Mouse (Mus musculus): ENCODE measurements around the gene Ppid. TPM values are rescaled to one million over a fixed set of nuclear protein-coding genes. Genes with fewer than 3 reads are reported as not detected.
A peak's percentile ranks its signal among the peaks of the same experiment; 100 is the strongest.

Ppid gene
- polyA plus RNA-seq, 1 experiment from 2014 or later: 138 TPM

DNA sequence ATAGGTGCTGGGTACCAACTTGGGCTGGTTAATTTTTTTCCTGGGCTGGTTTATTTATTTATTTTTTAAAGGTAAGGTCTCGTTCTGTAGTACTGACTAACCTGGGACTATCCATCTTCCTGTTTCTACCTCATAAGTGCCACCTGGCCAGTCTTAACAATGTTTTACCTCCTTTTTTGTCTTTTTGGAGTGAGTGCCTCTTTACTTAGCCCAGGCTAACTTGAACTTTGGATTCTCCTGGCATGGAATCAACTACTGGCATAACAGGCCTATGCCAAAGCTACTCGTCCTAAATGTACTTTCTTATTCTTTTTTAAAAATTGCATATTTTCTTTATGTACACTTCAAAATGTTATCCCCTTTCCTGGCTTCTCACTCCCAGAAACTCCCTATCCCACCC is 1.5 kb upstream of the Ppid start:
- ChIA-PET CTCF (interaction anchor here (1.3 to 4.8 kb wide), 6 partner anchors 12 to 392 kb away, joined by 3 to 32 read pairs (median 5); no protein-coding TSS in a partner anchor), POLR2A (interaction anchor here (0.6 to 1.2 kb wide), 2 partner anchors 346 to 513 kb away, joined by 3 to 4 read pairs; no protein-coding TSS in a partner anchor)

DNA sequence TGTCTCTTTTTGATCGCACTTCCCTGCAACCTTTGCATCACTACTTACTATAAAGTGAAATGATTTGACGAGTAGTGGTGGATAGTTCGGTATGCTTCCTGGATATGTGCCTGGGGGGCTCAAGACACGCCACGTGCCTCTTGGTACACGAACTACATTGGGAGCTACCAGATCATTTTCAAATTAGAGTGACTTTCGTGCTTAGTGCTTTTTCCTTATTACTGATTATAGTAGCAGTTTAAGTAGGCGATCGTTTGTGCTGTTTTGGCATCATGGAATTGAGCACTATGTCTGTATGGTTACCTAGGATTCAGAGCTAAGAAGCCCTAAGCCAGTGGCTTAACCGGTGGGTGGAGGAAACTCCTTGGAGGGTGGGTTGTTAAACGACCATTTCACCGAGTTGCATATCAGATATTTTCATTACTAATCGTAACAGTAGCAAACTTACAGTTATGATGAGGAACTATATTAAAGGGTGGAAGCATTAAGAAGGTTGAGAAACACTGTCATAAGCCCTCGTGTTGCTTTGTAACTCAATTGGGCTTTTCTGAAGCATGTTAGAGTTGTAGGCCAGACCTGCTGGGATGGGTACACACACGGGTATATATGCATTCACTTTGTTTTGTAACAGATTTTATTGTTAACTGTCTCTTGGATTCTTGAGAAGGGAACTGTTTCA is 790 bp downstream of the Ppid start:
- H3K27me3 ChIP-seq: no peaks in the 10 kb centered on the region
- no peak for DNase-seq (ENCODE audit: low read depth, low spot score)
- CTCF ChIA-PET: interaction anchor here (1.0 to 2.1 kb wide), 2 partner anchors 91 to 395 kb away, joined by 3 to 5 read pairs; no protein-coding TSS in a partner anchor
- POLR2A ChIA-PET: no interaction called here
- ATAC-seq: peak; percentile 7
- in situ Hi-C loops (cut with MboI; ENCODE audit: low pct_unique_long_range_greater_than_20kb): loop anchor here (5.0 kb wide), 2 partner anchors 305 to 635 kb away; partner anchors contain the start of gene Rapgef2
- no peak for TF ChIP-seq CTCF (IDR thresholded peaks at IDR 0.05)

More for the DNA sequence above, 1.5 kb upstream of the Ppid start:
- DNase-seq (ENCODE audit: low read depth, low spot score) (no peak), ATAC-seq (no peak)
- in situ Hi-C loops (cut with MboI; ENCODE audit: low pct_unique_long_range_greater_than_20kb): loop anchor here (5.0 to 10.0 kb wide), 4 partner anchors 95 to 632 kb away; partner anchors contain the start of gene Rapgef2
- H3K27me3 ChIP-seq: no peaks in the 10 kb centered on the region
- TF ChIP-seq CTCF (IDR thresholded peaks at IDR 0.05): no peak

DNA sequence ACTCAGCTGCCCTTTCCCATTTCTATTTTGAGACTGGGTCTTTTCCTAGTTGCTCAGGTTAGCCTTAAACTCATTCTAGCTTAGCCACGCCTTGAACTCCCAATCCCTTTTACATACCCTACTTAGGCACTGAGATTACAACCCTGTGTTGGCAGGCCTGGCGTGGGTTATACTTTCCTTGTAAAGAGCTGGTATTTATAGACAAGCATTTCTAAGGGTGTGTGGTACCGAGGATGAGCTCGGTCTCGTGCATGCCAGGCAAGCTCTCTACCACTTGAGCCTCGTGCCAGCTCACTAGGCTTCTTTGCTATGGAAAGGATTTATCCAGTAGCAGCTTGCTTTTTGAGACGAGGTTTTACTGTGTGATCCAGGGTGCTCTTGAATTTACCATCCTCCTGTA is 4.3 kb downstream of the Ppid start:
- ATAC-seq: no peak
- no peaks in the 10 kb centered on the region for H3K27me3 ChIP-seq
- in situ Hi-C loops (cut with MboI; ENCODE audit: low pct_unique_long_range_greater_than_20kb): no loop called here
- CTCF ChIA-PET: interaction anchor here (1.2 kb wide), 1 partner anchor 8 kb away, joined by 3 read pairs; no protein-coding TSS in a partner anchor
- TF ChIP-seq CTCF (IDR thresholded peaks at IDR 0.05): no peak
- POLR2A ChIA-PET: no interaction called here
- no peak for DNase-seq (ENCODE audit: low read depth, low spot score)

DNA sequence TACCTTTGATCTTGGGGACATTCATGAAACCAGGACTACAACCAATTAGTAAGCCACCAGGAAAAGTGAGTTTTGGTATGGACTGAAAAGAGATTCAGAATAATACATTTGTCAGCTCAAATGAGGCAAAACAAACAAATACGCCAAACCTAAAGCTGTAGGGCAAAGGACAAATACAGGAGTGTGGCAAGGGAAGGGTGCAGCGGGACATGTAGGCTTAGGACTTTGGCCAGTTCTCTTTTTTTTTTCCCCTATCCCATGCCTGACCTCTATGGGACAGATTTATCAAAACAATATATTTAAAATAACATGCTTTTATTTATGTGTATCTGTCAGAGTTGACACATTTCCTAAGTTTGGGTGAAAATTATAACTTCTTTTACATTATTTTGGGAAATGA is 18.7 kb downstream of the Ppid start:
- CTCF ChIA-PET: no interaction called here
- ATAC-seq: no peak

DNA sequence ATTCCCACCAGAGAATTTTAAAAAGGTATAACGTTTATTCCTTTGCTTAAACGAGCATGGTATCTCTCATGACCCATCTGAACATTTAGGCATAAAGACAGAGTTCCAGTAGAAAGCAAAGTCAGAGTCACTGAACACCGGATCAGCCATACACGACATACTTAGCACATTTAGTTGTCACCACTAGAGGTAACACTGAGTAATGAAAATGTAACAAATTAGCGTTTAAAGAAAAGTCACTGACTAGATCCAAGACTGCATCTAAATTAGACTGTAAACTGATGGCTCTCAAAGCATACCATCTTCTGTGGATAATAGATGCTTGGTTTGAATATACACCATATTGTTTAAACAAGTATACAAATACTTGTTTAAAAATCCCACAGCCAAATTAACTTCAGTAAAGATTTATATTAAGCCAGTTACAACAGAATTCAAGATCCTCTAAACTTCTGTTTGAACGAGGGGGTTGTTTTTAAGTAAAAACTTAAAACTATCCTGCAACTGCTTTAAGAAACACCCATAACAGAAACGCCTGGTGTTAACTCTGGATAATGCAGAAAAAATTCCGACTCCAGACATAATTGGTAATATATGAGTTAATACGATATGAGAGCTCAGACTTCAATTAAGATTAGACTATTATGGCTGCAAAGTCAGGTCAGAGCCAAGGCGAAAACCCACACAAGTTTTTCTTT is 36.5 kb downstream of the Ppid start:
- DNase-seq (ENCODE audit: low read depth, low spot score): peak; percentile 10
- ChIA-PET CTCF (interaction anchor here (1.0 to 2.1 kb wide), 3 partner anchors 12 to 25 kb away, joined by 3 to 6 read pairs (median 3); no protein-coding TSS in a partner anchor), POLR2A (interaction anchor here (0.7 kb wide), 2 partner anchors 147 to 729 kb away, joined by 3 to 5 read pairs; no protein-coding TSS in a partner anchor)
- TF ChIP-seq CTCF (IDR thresholded peaks at IDR 0.05): no peak
- in situ Hi-C loops (cut with MboI; ENCODE audit: low pct_unique_long_range_greater_than_20kb): no loop called here
- H3K27me3 ChIP-seq: no peaks in the 10 kb centered on the region
- no peak for ATAC-seq

More for the DNA sequence above, 18.7 kb downstream of the Ppid start:
- no peak for TF ChIP-seq CTCF (IDR thresholded peaks at IDR 0.05)
- POLR2A ChIA-PET: interaction anchor here (0.6 kb wide), 1 partner anchor 336 kb away, joined by 3 read pairs; no protein-coding TSS in a partner anchor
- no peak for DNase-seq (ENCODE audit: low read depth, low spot score)
- no peaks in the 10 kb centered on the region for H3K27me3 ChIP-seq
- in situ Hi-C loops (cut with MboI; ENCODE audit: low pct_unique_long_range_greater_than_20kb): no loop called here

DNA sequence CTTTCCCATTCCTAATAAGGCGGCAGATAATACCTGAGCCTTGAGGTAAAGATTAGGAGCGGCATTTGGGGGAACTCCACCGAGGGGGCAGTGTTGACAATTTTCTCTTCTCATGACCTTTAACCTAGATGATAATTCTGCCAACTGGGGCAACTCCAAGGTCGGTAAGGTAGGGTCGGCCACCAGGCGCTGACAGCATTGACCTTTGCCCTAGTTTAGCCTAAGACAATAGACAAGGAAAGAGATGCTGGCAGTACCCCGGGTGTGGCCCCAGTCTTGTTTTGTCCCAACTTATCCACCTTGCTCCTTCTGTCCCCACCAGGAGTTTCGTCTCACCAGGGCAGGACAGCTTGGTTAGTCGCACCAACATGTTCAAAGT is 37.0 kb downstream of the Ppid start:
- H3K27me3 ChIP-seq: no peaks in the 10 kb centered on the region
- DNase-seq (ENCODE audit: low read depth, low spot score) (no peak), ATAC-seq (peak; percentile 14)
- CTCF ChIA-PET: interaction anchor here (1.2 to 2.5 kb wide), 4 partner anchors 9 to 36 kb away, joined by 3 to 6 read pairs (median 6); no protein-coding TSS in a partner anchor
- in situ Hi-C loops (cut with MboI; ENCODE audit: low pct_unique_long_range_greater_than_20kb): no loop called here
- no peak for TF ChIP-seq CTCF (IDR thresholded peaks at IDR 0.05)
- POLR2A ChIA-PET: interaction anchor here (0.7 kb wide), 1 partner anchor 148 kb away, joined by 3 read pairs; no protein-coding TSS in a partner anchor

DNA sequence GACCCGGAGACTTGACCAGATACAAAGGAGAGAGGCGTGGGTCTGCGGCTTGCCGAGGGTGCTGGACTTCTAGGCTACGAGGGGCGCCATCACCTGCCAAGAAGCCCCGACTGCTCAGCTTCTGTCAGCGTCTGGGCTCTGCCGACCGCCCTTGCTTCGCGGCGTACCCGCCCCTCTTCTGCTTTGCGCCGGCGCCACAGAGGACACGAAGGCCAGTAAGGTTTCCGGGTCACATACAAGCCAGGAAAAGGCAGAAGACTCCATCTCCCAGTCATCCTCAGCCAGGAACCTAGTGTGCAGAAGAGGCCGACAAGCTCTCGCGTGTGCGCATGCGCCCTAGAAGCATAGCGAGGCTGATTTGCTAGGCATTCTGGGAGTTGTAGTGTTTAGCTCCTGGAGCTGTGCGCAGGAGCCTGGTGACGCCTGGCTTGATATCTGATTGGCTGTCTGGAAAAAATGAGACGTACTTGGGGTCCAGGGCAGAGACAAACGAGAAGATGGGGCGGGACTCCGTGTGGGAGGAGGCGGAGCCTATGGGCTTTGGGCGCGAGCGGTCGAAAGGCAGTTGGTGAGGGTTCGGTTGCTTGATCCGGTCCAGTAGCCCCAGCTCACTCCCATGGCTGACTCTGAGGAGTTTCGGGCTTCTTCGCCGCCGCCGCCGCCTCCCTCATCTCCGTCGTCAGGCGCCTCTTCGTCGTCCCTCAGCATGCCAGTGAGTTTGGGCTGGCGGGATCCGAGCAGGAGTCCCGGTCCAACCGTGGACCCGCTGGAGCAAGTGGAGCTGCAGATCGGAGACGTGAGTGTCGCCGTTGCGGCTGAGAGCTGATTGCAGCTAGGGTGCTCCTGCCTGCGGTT is 37.6 kb downstream of the Ppid start, which contains the start of gene 4930579G24Rik:
4930579G24Rik (plus strand) TSS at position 519 of the 855 bp plus-strand sequence.
- TF ChIP-seq CTCF (IDR thresholded peaks at IDR 0.05): no peak

DNA sequence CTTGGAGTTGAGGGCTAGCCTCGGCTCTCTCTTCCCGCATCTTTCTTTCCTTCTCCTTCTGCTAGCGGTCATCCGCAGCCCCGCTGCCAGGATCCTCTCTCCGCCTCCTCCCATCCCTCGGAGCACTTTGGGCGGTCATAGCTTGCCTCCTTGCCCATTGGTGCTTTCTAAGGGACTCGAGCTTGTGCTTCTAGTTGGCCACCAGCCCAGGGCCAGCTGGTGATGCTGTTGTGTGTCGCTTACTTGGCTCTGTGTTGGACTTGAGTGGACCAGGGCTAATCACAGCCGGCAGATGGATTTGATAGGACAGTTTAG is 38.2 kb downstream of the Ppid start, which contains the start of gene Etfdh:
Etfdh (minus strand) TSS at position 85 of the 315 bp plus-strand sequence.
- ATAC-seq (peak; percentile 58), DNase-seq (ENCODE audit: low read depth, low spot score) (peak; percentile 48)
- in situ Hi-C loops (cut with MboI; ENCODE audit: low pct_unique_long_range_greater_than_20kb): no loop called here
- no peaks in the 10 kb centered on the region for H3K27me3 ChIP-seq
- CTCF ChIA-PET: interaction anchor here (1.0 to 4.4 kb wide), 8 partner anchors 10 to 182 kb away, joined by 3 to 24 read pairs (median 4); no protein-coding TSS in a partner anchor
- POLR2A ChIA-PET: no interaction called here
- no peak for TF ChIP-seq CTCF (IDR thresholded peaks at IDR 0.05)

More for the DNA sequence above, 37.6 kb downstream of the Ppid start, which contains the start of gene 4930579G24Rik:
- ATAC-seq (peak; percentile 99), DNase-seq (ENCODE audit: low read depth, low spot score) (peak; percentile 100)
- no peaks in the 10 kb centered on the region for H3K27me3 ChIP-seq
- in situ Hi-C loops (cut with MboI; ENCODE audit: low pct_unique_long_range_greater_than_20kb): no loop called here
- ChIA-PET CTCF (interaction anchor here (1.0 to 2.5 kb wide), 7 partner anchors 9 to 183 kb away, joined by 3 to 6 read pairs (median 4); no protein-coding TSS in a partner anchor), POLR2A (interaction anchor here (0.7 kb wide), 1 partner anchor 149 kb away, joined by 3 read pairs; no protein-coding TSS in a partner anchor)

DNA sequence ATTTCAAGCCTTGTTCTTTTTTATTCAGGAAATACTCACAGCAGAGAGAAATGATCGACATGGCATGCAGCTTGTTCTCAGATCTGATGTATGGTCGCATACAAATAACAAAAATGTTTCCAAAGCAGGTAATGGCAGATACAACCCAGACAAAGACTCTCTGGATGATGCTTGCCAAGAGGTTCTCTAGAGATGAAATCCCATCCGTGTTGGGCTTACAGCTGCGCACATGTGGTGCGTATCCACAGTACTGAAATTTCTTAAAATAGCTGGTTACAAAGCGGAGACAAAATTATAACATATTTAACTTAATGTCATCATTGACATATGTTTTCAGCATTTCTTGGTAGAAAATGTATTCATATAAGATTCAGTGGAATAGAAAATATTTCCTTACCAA is 61.0 kb downstream of the Ppid start:
- ATAC-seq: no peak
- no peak for TF ChIP-seq CTCF (IDR thresholded peaks at IDR 0.05)
- POLR2A ChIA-PET: no interaction called here
- CTCF ChIA-PET: interaction anchor here (0.9 kb wide), 1 partner anchor 24 kb away, joined by 3 read pairs; the partner anchor contains the start of gene 4930579G24Rik
- in situ Hi-C loops (cut with MboI; ENCODE audit: low pct_unique_long_range_greater_than_20kb): no loop called here
- H3K27me3 ChIP-seq: peaks cover 33% of the 10 kb centered on the region
- DNase-seq (ENCODE audit: low read depth, low spot score): no peak

Other genes starting within 250 kb of the Ppid start
- gene Fnip2, start 23.5 kb upstream of the Ppid start, polyA plus RNA-seq (2021): 16.9 TPM
- 19.6 TPM for gene 4930579G24Rik, start 37.7 kb downstream of the Ppid start, polyA plus RNA-seq (2021)
- gene Etfdh, start 38.2 kb downstream of the Ppid start, polyA plus RNA-seq (2021): 147 TPM
- 0.01 TPM for gene Rxfp1, start 146.5 kb downstream of the Ppid start, polyA plus RNA-seq (2021)